Mouse (Mus musculus) ES-CJ7 (cell line): ENCODE data around the gene Dctn5.
A peak's percentile ranks its signal among the peaks of the same experiment; 100 is the strongest.

Experiments
- DNase-seq: peaks from one replicate; pipeline ENCODE4 v3.0.0; 2011; ENCODE audit warnings: low read depth, low spot score

Dctn5 gene

DNA sequence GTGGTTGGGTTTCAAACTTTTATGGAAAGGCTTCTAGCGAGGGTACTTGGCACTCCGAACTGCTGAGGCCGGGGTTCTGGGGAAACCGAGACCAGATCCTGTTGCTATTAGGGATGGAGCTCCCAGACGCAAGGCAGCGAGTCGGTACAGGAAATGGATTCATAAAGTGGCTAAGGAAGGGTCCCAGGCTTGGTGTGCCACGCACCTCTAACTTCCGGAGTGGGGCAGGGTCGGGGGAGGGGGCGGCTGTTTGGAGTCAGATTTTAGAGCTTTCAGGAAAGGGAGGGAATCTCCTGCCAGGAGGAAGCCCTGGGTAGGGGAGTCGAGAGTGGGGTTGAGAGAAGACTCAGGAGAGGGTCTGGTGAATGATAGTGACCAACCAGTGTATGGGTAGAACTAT lies 27.2 kb downstream of the Dctn5 start:
- peak; percentile 30 for DNase-seq

DNA sequence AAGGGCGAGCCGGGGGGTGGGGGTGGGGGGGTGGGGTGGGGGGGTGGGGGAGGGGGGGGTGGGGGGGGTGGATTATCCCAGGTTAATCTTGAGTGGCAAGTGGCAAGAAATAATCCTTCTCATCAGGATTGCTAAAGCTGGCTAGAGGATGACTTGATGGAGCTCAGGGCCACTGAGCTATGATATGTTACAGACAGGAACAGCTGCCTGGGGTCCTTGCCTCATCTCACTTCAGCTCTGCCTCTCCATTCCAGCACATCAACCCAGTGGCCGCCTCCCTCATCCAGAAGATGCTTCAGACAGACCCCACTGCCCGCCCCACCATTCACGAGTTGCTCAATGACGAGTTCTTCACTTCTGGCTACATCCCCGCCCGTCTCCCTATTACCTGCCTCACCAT lies 30.9 kb downstream of the Dctn5 start:
- DNase-seq: no peak

- DNase-seq: no peak
Measured at GRCm38 (mm10) chr7:122167203-122167602, 34.4 kb downstream of the Dctn5 start.

DNA sequence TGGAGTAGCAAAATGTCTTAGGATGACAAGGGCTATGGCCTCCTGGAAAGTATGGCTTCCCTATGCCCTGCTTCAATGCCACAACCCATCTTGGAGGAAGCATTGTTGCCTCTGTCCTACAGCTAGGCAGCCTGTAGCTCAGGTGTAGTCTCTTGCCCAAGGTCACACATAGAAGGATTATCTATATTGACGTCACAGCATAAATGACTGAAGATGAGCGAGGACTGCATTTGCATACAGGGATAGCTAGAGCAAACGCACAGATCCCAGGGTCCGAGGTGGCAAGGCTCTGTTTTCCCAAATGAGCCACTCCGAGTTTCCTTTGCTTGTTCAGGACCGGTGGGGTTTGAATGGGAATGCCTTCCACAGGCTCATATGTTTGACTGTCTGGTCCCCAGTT lies 37.9 kb downstream of the Dctn5 start:
- DNase-seq: no peak

- no peak for DNase-seq
Measured at GRCm38 (mm10) chr7:122171613-122172012, 38.8 kb downstream of the Dctn5 start.

DNA sequence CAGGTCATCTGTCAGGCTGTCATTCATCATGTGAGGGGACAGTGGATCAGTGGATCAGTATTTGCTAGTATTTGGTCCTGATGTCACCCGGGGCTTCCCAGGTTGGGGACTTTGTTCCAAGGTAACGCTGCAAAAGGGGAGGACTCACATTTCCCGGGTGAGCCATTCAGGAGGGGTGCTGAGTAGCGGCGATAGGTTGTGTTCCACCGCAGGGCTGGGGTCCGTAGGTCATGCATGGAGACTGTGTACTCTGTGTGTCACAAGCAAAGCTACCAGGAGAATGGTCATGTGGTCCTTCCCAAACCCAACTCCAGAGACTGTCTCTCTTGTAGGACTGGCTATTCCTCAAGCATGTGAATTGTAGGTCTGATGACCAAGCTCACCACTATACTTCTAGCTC lies 47.9 kb downstream of the Dctn5 start:
- no peak for DNase-seq

DNA sequence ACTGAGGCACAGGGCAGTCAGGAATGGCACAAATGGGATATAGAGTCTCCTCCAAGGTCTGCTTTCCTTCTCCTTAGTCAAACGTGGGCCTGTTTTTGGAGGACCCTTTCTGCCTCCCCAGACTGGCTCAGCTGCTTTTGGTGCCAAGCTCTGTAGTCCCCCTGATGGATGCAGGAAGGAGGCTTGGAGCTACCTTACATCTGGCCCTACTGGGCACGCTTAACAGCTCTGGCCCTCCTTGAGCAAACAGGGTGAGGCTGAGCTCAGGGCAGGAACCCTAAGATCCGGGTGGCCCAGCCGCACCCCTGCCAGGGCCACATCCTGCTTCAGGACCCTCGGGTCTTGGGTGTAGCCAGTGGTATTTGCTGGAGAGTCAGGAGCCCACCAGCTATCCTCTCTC lies 51.7 kb downstream of the Dctn5 start:
- DNase-seq: no peak

GRCm38 (mm10) chr7:122186043-122186442 lies 53.2 kb downstream of the Dctn5 start, which contains the start of gene Ern2:
TSS of gene Ern2 (minus strand) at chr7:122186207.
- no peak for DNase-seq

DNA sequence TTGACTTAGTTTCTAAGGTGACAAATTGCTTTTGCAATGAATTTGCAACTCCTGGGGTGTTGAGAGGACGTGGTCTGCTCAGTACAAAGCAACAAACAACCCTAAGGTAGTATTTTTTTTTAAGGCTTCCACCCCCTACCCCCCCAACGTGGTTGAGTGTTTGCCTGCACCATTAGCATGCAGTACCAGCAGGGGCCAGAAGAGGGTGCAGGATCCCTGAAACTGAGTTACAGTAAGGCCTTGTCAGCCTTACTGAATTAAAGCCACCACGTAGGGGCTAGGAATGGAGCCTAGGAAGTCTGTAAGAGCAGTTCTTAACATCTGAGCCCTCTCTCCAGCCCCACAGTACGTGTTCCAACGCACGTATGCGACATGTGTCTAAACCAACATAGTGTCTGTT lies 56.6 kb downstream of the Dctn5 start:
- peak; percentile 76 for DNase-seq

GRCm38 (mm10) chr7:122191097-122191496 lies 58.3 kb downstream of the Dctn5 start:
- peak; percentile 54 for DNase-seq

GRCm38 (mm10) chr7:122193919-122194318 lies 61.1 kb downstream of the Dctn5 start:
- peak; percentile 40 for DNase-seq

DNA sequence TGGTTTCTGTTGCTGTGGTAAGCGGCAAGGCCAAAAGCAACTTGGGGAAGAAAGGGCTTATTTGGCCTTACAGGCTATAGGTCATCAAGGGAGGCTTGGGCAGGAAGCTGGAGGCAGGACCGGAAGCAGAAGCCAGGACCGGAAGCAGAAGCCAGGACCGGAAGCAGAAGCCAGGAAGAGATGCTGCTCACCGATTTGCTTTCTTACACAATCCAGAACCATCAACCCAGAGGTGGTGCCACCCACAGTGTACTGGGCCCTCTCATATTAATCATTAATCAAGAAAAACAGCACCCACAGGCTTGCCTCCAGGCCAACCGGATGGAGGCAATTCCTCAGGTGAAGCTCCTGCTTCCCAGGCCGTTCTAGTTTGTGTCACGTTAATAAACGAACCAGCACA lies 63.9 kb downstream of the Dctn5 start:
- DNase-seq: no peak

DNA sequence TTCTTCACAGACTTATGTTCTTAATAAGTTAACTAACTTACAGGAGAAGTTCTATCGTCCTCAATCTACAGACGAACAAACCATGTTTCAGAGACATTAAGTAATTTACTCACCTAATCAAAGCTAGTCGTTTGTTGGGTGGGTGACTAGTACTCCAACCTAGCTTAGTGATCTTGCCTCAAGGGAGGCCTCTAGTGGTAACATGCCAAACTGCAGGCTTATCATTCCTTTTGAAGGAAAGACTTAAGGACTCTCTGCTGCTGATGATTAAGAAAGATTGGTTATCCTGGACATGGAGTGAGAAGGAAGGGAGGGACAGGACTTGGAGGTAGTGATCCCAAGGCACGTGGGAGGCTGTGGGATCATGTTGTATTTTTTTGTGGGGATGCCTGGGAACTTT lies 64.5 kb downstream of the Dctn5 start:
- peak; percentile 76 for DNase-seq
